Mouse (Mus musculus) lung, adult 2 months (tissue): ENCODE results near the gene Usp38.

ENCODE experiments used
- CTCF ChIP-seq: fragments of 200-500 bp; IDR thresholded peaks from 2 replicates; pipeline ENCODE4 v1.5.1; 2011; ENCODE audit warnings: mild to moderate bottlenecking, low read length, control low read depth; ENCODE audit not compliant: insufficient read depth
- POLR2A ChIP-seq: fragments of 200-500 bp; IDR thresholded peaks from 2 replicates; pipeline ENCODE4 v1.6.1; 2011; ENCODE audit warnings: low read depth, mild to moderate bottlenecking, control low read depth, low read length, borderline replicate concordance; ENCODE audit errors: extremely low read depth

GRCm38 (mm10) chr8:81013811-81014530 lies 757 bp downstream of the Usp38 start:
- TF ChIP-seq CTCF (no peak), POLR2A (no peak)
